Mouse (Mus musculus) Patski (cell line): ENCODE measurements around the gene Hspa12b. TPM values are rescaled to one million over a fixed set of nuclear protein-coding genes. Genes with fewer than 3 reads are reported as not detected.

Experiments
- ATAC-seq: fragments of 100-300 bp; one replicate; pipeline ENCODE4 v1.8.0; 2021
- CTCF ChIA-PET: fragments of 350-600 bp; sonication (Branson Sonifier 250); formaldehyde crosslinking; loops from one replicate; lab custom pipeline; 2022; ENCODE audit warnings: inconsistent platforms; lab: Charles Lee
- POLR2A ChIA-PET: fragments of 350-600 bp; sonication (Branson Sonifier 250); formaldehyde crosslinking; loops from one replicate; lab custom pipeline; 2022; ENCODE audit warnings: antibody characterized with exemption, inconsistent platforms; lab: Charles Lee
- DNase-seq: peaks from one replicate; pipeline ENCODE4 v3.0.0-alpha.2; 2011; ENCODE audit warnings: low read depth, low spot score
- H3K27me3 ChIP-seq: fragments of 371-371 bp; one replicate; pipeline ENCODE4 v1.5.1; 2021
- CTCF ChIP-seq: fragments of 100-300 bp; IDR thresholded peaks from one replicate; pipeline ENCODE4 v1.5.1; 2021
- in situ Hi-C: fragments of 300-500 bp; cut with MboI; formaldehyde crosslinking; loops from 3 replicates; pipeline ENCODE4 v1.11.1; 2018; ENCODE audit warnings: low pct_unique_long_range_greater_than_20kb, mixed read lengths
- polyA plus RNA-seq: library from polyadenylated mRNA; unstranded; gene quantifications from one replicate; pipeline ENCODE4 v1.2.3, GENCODE M21; 2021

Hspa12b gene
- polyA plus RNA-seq, 1 experiment from 2014 or later, result 1.4 TPM

DNA sequence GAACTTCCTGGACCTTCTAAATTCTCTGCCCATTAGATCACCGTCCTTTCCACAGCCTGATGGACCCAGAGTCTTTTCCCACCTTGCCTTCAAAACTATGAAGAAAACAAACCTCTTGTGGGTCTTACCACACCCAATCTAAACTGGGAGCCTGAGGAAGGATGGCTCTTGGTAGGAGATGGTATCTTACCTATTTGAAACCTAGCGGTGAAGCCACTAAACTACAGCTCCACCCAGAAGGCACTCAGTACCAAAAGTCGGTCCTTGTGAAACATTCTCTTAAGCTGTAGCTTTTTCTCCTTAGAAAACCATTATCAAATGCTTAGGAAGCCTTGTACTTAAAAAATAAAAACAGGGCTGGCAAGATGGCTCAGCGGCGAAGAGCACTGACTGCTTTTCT lies 61.2 kb downstream of the Hspa12b start:
- H3K27me3 ChIP-seq, result no peaks in the 10 kb centered on the region
- no peak for TF ChIP-seq CTCF
- no peak for ATAC-seq
- in situ Hi-C loops, result no loop called here
- DNase-seq, result no peak
- POLR2A ChIA-PET, result no interaction called here
- CTCF ChIA-PET, result interaction anchor here (1.4 to 2.5 kb wide), 2 partner anchors 12 to 67 kb away, joined by 3 to 11 read pairs; no protein-coding TSS in a partner anchor

DNA sequence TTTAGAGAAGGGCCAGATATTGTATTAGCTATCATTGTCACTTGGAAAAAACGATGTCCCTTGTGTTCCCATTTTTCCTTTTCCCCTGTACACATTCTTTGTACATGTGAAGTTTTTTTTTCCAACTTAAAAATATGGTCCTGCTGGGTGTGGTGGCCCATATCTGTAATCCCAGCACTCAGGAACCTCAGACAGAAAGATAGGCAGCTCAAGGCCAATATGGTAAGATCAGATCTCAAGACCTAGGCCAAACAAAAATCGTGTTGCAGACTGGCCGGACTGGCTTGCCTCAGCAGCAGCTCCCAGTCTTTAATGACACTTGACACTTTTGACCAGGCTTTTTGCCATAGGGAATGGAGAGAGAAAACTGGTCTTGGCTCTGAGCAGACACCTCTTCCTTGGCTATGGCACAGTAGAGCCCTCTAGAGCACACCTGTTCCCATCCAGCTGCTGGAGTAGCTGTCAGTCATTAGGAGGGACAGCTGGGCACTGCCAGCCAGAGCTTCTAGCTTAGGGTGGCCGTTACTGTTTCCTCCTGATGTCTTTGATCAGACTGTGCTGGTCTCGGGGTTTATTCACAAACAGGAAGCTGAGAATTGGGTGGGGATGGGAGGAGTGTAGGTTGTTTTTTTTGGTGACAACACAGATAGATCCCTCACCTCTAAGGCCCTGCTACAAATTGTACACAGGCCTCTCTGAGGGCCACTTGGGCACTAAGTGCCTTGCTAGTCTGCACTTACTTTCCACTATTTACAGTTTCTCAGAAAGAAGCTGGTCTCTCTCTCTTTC lies 62.6 kb downstream of the Hspa12b start:
- POLR2A ChIA-PET, result interaction anchor here (1.3 kb wide), 1 partner anchor 10 kb away, joined by 4 read pairs; the partner anchor contains the start of gene Cenpb
- no peaks in the 10 kb centered on the region for H3K27me3 ChIP-seq
- in situ Hi-C loops, result no loop called here
- no peak for ATAC-seq
- CTCF ChIA-PET, result interaction anchor here (0.8 to 0.9 kb wide), 2 partner anchors 9 to 11 kb away, joined by 3 read pairs; no protein-coding TSS in a partner anchor
- no peak for DNase-seq
- TF ChIP-seq CTCF, result no peak

- ChIA-PET CTCF (interaction anchor here (0.8 to 0.9 kb wide), 2 partner anchors 8 to 10 kb away, joined by 3 read pairs; no protein-coding TSS in a partner anchor), POLR2A (interaction anchor here (1.3 kb wide), 1 partner anchor 11 kb away, joined by 4 read pairs; the partner anchor contains the start of gene Cenpb)
These were observed 63.4 kb downstream of the Hspa12b start for GRCm38 (mm10) chr2:131190344-131191004.

GRCm38 (mm10) chr2:131191005-131191390 lies 63.9 kb downstream of the Hspa12b start:
- in situ Hi-C loops, result no loop called here
- CTCF ChIA-PET, result no interaction called here
- no peak for DNase-seq
- no peaks in the 10 kb centered on the region for H3K27me3 ChIP-seq
- ATAC-seq, result no peak
- POLR2A ChIA-PET, result interaction anchor here (1.6 kb wide), 1 partner anchor 12 kb away, joined by 4 read pairs; no protein-coding TSS in a partner anchor
- TF ChIP-seq CTCF, result no peak

More at GRCm38 (mm10) chr2:131190344-131191004, 63.4 kb downstream of the Hspa12b start:
- TF ChIP-seq CTCF, result no peak
- in situ Hi-C loops, result no loop called here
- no peak for DNase-seq
- ATAC-seq, result no peak
- no peaks in the 10 kb centered on the region for H3K27me3 ChIP-seq

Other genes starting within 250 kb of the Hspa12b start
- 50.9 TPM for gene 4930402H24Rik, start 220.9 kb upstream of the Hspa12b start, polyA plus RNA-seq
- gene Atrn, start 220.8 kb upstream of the Hspa12b start, polyA plus RNA-seq, result 32.9 TPM
- 4.6 TPM for gene Gfra4, start 84.2 kb upstream of the Hspa12b start, polyA plus RNA-seq
- 0.63 TPM for gene Adam33, start 63.5 kb upstream of the Hspa12b start, polyA plus RNA-seq
- gene Siglec1, start 40.5 kb upstream of the Hspa12b start, polyA plus RNA-seq, result 0.49 TPM
- gene Gm11037, start 6.2 kb downstream of the Hspa12b start, polyA plus RNA-seq, result not detected
- 86.3 TPM for gene 1700037H04Rik, start 32.8 kb downstream of the Hspa12b start, polyA plus RNA-seq
- 84.4 TPM for gene Cenpb, start 52.8 kb downstream of the Hspa12b start, polyA plus RNA-seq
- 23.5 TPM for gene Cdc25b, start 59.7 kb downstream of the Hspa12b start, polyA plus RNA-seq
- 9.4 TPM for gene Spef1, start 60.0 kb downstream of the Hspa12b start, polyA plus RNA-seq
- gene Ap5s1, start 79.8 kb downstream of the Hspa12b start, polyA plus RNA-seq, result 24.7 TPM
- gene Mavs, start 106.8 kb downstream of the Hspa12b start, polyA plus RNA-seq, result 54.5 TPM
- gene Pank2, start 135.2 kb downstream of the Hspa12b start, polyA plus RNA-seq, result 42.8 TPM
- gene Rnf24, start 225.6 kb downstream of the Hspa12b start, polyA plus RNA-seq, result 11.5 TPM